In the genomic region with DNA sequence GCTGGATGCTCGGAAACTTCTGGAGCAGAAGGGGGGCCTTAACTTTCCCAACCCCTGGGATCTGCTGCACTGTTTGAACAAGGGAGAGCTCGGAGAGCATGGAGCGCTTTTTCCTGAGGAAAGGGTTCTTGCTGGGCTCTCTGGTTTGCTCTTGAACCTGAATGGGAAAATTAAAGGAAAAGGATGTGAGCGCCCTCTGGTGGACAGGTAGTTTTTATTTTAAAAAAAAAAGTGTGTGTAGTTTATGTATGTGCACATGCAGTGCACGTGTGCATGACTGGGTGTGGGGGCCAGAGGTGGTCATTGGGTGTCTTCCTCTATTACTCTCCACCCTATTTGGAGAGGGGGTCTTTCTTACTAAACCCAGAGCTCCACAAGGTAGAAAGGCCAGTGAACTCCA, we compare ENCODE assay signal across 8 mouse cellular contexts. TPM values are rescaled to one million over a fixed set of nuclear protein-coding genes. Genes with fewer than 3 reads are reported as not detected.
DNase-seq lines count a peak whose midpoint lies in the region; ATAC-seq and TF ChIP-seq lines count a peak whose summit lies in the region.
"Had no signal": no experiment of that assay in that cellular context is flagged by ENCODE, and none has a peak within 500 bp of the region (broad histone marks: within the 10 kb centered on the region; RNA-seq: fewer than 3 reads in every experiment).

No protein-coding gene starts in this region.

- H3K9ac ChIP-seq in kidney, embryonic 15.5 days = no peak overlapping the region
- no peak overlapping the region for H3K9ac ChIP-seq in liver, postnatal 0 days (replicated peaks)

- H3K4me1 ChIP-seq in kidney, embryonic 15.5 days = peaks cover 49% of the 10 kb centered on the region
- peaks cover 80% of the 10 kb centered on the region for H3K4me1 ChIP-seq in E14TG2a.4 (replicated peaks; ENCODE audit: low read depth, low read length)
- peaks cover 17% of the 10 kb centered on the region for H3K4me1 ChIP-seq in liver, postnatal 0 days (ENCODE audit: insufficient read depth)

- no peak overlapping the region for H3K27ac ChIP-seq in kidney, embryonic 15.5 days
- H3K27ac ChIP-seq in liver, postnatal 0 days (ENCODE audit: low read depth) = peak overlapping the region; percentile 53; the same call in 1 of the 2 replicates

- no peaks in the 10 kb centered on the region for H3K9me3 ChIP-seq in kidney, embryonic 15.5 days (replicated peaks)
- H3K9me3 ChIP-seq in E14TG2a.4 (ENCODE audit: low read length) = no peaks in the 10 kb centered on the region
- no peaks in the 10 kb centered on the region for H3K9me3 ChIP-seq in liver, postnatal 0 days (ENCODE audit: low read length)
- H3K9me3 ChIP-seq: megakaryocyte, embryonic 14.5 days had no signal

- no peak for TF ChIP-seq EP300 in liver, postnatal 0 days (IDR thresholded peaks at IDR 0.05; ENCODE audit: low read depth)

- WGBS in kidney, embryonic 15.5 days = 58% methylated on average over 5 of the region's 5 CpGs
- 65% methylated on average over 5 of the region's 5 CpGs for WGBS in liver, postnatal 0 days (ENCODE audit: insufficient replicate concordance)

- peak; percentile 48 for DNase-seq in kidney, adult 18-20 months
- peak; percentile 75 for DNase-seq in ZHBTc4 (ENCODE audit: low read depth, low spot score)
- no peak for DNase-seq in liver, postnatal 0 days
- DNase-seq in ovary, adult 18-20 months (ENCODE audit: low spot score) = no peak
- DNase-seq in spleen, postnatal 10 days (ENCODE audit: low spot score in 2 of 2) = no peak

- ATAC-seq in kidney, embryonic 15.5 days (replicated peaks; ENCODE audit: low FRiP score) = no peak
- no peak for ATAC-seq in liver, postnatal 0 days

- peak; percentile 52 for TF ChIP-seq CTCF in E14TG2a.4 (conservative IDR thresholded peaks at IDR 0.05; ENCODE audit: low read length)
- TF ChIP-seq CTCF in liver, postnatal 0 days (IDR thresholded peaks at IDR 0.05; ENCODE audit: low read depth) = peak; percentile 56

- no peak overlapping the region for H3K4me2 ChIP-seq in kidney, embryonic 15.5 days
- no peak overlapping the region for H3K4me2 ChIP-seq in liver, postnatal 0 days (ENCODE audit: low read depth, low read length)

- no peaks in the 10 kb centered on the region for H3K27me3 ChIP-seq in kidney, embryonic 15.5 days
- H3K27me3 ChIP-seq in E14TG2a.4 (ENCODE audit: insufficient read depth, low read length) = no peaks in the 10 kb centered on the region
- H3K27me3 ChIP-seq in liver, postnatal 0 days (ENCODE audit: insufficient read depth, low read length) = no peaks in the 10 kb centered on the region

- peaks cover 24% of the 10 kb centered on the region for H3K36me3 ChIP-seq in kidney, embryonic 15.5 days
- peaks cover 50% of the 10 kb centered on the region for H3K36me3 ChIP-seq in E14TG2a.4 (ENCODE audit: insufficient read depth, low read length)
- peaks cover 20% of the 10 kb centered on the region for H3K36me3 ChIP-seq in liver, postnatal 0 days (replicated peaks; ENCODE audit: insufficient read depth, low read length)

- H3K4me3 ChIP-seq in kidney, embryonic 15.5 days (replicated peaks) = no peak overlapping the region
- 0 out of 2 replicates have a peak overlapping the region, but pooled peaks have one; percentile 39 for H3K4me3 ChIP-seq in E14TG2a.4 (replicated peaks; ENCODE audit: low read length)
- H3K4me3 ChIP-seq in liver, postnatal 0 days (ENCODE audit: low read depth, low read length) = no peak overlapping the region
- H3K4me3 ChIP-seq: megakaryocyte, embryonic 14.5 days had no signal

RNA-seq across cellular contexts. Expression of a gene that starts 3.7 kb away (rescaled TPM):
- polyA plus RNA-seq in kidney, embryonic 15.5 days (2015; fragmentation: Nextera tagmentation; extraction: Ambion mirVana) = 19.4 and 20.2 TPM in 2 replicates
- polyA plus RNA-seq in liver, postnatal 0 days (2015; fragmentation: Nextera tagmentation; extraction: Ambion mirVana) = 9.3 and 11.4 TPM in 2 replicates

RNA-seq across cellular contexts. Expression of a gene that starts 3.9 kb away (rescaled TPM):
- polyA plus RNA-seq in kidney, embryonic 15.5 days (2015; fragmentation: Nextera tagmentation; extraction: Ambion mirVana) = 53.9 and 63.3 TPM in 2 replicates
- 9.1 and 10.3 TPM in 2 replicates for polyA plus RNA-seq in liver, postnatal 0 days (2015; fragmentation: Nextera tagmentation; extraction: Ambion mirVana)

RNA-seq across cellular contexts. Expression of a gene that starts 55.7 kb away (rescaled TPM):
- polyA plus RNA-seq in kidney, embryonic 15.5 days (2015; fragmentation: Nextera tagmentation; extraction: Ambion mirVana) = 8.4 and 9.2 TPM in 2 replicates
- 0.15 and 0.27 TPM in 2 replicates for polyA plus RNA-seq in liver, postnatal 0 days (2015; fragmentation: Nextera tagmentation; extraction: Ambion mirVana)

RNA-seq across cellular contexts. Expression of a gene that starts 59.0 kb away (rescaled TPM):
- 14.3 and 14.4 TPM in 2 replicates for polyA plus RNA-seq in kidney, embryonic 15.5 days (2015; fragmentation: Nextera tagmentation; extraction: Ambion mirVana)
- 8.1 TPM in 2 replicates for polyA plus RNA-seq in liver, postnatal 0 days (2015; fragmentation: Nextera tagmentation; extraction: Ambion mirVana)

Comparison
In these comparisons a context has a peak if more than half of its experiments do, and no peak if none do; other contexts are left out.
1. DNase-seq: peak in kidney, adult 18-20 months (single experiment) and ZHBTc4 (single experiment); none in liver, postnatal 0 days (single experiment), ovary, adult 18-20 months (single experiment) and spleen, postnatal 10 days (0 of 2).